In genomic region chr15:62087755-62088154, GRCm38 (mm10) we compare ENCODE assay signal across 19 mouse cellular contexts.
"Had no signal": no experiment of that assay in that cellular context is flagged by ENCODE, and none has a peak within 500 bp of the region (broad histone marks: within the 10 kb centered on the region; RNA-seq: fewer than 3 reads in every experiment).

No protein-coding gene starts in this region.

- H3K9me3 ChIP-seq: midbrain, embryonic 10.5 days; midbrain, embryonic 12.5 days; neural tube, embryonic 13.5 days; neural tube, embryonic 15.5 days had no signal

- H3K9ac ChIP-seq: liver, postnatal 0 days; lung, embryonic 14.5 days; midbrain, embryonic 12.5 days; neural tube, embryonic 13.5 days; neural tube, embryonic 15.5 days had no signal

- DNase-seq: liver, postnatal 0 days; lung, embryonic 14.5 days; lung, postnatal 10 days; lung, postnatal 4 days; midbrain, embryonic 14.5 days; retina, postnatal 1 day; right cerebral cortex, adult 18-20 months; right cerebral cortex, postnatal 25 days; right cerebral cortex, postnatal 4 days; spleen, adult 18-20 months; thymus, adult 18-20 months; thymus, postnatal 14 days; thymus, postnatal 36 days had no signal

- H3K27ac ChIP-seq: midbrain, embryonic 10.5 days; midbrain, embryonic 12.5 days; neural tube, embryonic 13.5 days; neural tube, embryonic 15.5 days had no signal

- H3K27me3 ChIP-seq: midbrain, embryonic 12.5 days; neural tube, embryonic 13.5 days; neural tube, embryonic 15.5 days had no signal

- ATAC-seq: liver, postnatal 0 days; midbrain, embryonic 16.5 days had no signal

- H3K4me2 ChIP-seq: lung, embryonic 14.5 days; midbrain, embryonic 12.5 days; neural tube, embryonic 13.5 days; neural tube, embryonic 15.5 days had no signal

- H3K36me3 ChIP-seq: midbrain, embryonic 10.5 days; midbrain, embryonic 12.5 days; neural tube, embryonic 13.5 days; neural tube, embryonic 15.5 days had no signal

- H3K4me3 ChIP-seq: midbrain, embryonic 10.5 days; midbrain, embryonic 12.5 days; myocyte; neural tube, embryonic 13.5 days; neural tube, embryonic 15.5 days had no signal
